Mouse (Mus musculus): ENCODE data around the gene Hist1h4h.
A peak's percentile ranks its signal among the peaks of the same experiment; 100 is the strongest.
"Not testable (repeated sequence)": the region's sequence is repeated elsewhere in the genome, so short reads cannot be mapped to it uniquely, and the experiment has no call there.

The Hist1h4h gene

GRCm38 (mm10) chr13:23513517-23513916 lies 17.3 kb upstream of the Hist1h4h start:
- DNase-seq (ENCODE audit: low read depth, low spot score): no peak

- no peak for DNase-seq (ENCODE audit: low read depth, low spot score)
Measured at GRCm38 (mm10) chr13:23515281-23515680, 15.6 kb upstream of the Hist1h4h start.

DNA sequence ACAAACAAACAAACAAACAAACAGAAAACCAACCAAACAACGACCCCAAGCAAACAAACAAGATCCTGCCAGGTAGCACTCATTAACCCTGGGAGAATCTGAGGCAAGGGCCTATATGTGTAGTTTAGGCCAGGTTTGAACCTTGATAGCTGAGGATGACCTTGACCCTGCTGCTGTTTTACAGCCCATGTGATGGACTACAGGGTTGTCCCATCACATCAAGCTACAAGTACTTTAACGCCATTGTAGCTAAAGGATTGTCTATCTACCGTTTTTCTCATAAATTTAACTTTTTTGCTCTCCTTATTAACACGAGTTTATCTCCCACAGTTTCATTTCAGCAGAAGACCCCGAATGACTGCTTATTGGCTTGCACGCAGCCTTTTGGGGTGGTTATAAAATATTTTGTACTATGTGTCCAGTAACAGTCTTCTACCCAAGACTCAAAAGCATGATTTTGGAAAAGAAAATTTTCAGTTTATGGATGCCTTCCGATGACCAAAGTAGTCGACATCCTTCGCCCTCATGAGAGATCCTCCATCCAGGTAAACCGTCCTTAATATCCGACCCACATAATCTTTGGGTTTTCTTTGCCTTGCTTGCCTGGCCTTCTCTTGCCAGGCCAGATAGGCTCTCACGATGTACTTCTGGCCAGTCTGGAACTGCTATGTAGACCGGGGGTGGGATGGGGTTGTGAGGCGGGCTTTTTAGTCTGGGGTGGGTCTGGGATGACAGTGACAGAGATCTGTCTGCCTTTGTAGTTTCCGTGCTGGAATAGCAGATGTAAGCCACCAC lies 14.8 kb upstream of the Hist1h4h start:
- DNase-seq (ENCODE audit: low read depth, low spot score): no peak

DNA sequence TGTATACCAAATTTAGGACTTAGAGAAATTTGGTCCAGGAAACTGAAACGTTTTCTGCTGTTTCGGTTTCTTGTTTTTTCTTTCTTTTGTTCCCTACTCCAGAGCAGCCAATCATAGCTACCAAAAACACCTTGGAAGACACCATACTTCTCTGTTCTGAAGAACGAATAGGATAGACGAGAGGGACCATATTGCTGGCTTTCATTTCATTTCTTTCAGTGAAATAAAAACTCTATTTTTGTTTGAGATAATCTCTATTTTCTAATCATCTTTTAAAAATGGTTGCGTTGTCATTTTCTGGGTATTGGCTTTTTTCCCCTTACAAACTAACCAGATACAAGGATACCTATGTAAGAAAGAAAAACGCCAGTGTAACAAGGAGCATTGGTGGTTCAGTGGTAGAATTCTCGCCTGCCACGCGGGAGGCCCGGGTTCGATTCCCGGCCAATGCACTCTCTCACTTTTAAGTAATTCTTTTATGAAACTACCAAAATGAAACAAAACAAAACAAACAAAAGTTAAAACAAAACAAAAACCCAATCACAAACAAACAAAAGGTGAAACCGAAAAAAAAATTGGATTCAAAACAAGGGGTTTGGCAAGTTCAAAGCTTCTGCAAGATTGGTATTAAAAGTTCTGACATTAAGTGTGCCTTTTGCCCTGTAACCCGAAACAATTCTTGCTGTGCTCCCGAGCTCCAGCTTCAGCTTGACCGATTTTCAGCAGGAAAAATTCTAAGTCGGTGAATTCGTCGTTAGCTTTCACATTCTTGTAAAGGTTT lies 13.8 kb upstream of the Hist1h4h start:
- peak; percentile 64 for DNase-seq (ENCODE audit: low read depth, low spot score)

DNA sequence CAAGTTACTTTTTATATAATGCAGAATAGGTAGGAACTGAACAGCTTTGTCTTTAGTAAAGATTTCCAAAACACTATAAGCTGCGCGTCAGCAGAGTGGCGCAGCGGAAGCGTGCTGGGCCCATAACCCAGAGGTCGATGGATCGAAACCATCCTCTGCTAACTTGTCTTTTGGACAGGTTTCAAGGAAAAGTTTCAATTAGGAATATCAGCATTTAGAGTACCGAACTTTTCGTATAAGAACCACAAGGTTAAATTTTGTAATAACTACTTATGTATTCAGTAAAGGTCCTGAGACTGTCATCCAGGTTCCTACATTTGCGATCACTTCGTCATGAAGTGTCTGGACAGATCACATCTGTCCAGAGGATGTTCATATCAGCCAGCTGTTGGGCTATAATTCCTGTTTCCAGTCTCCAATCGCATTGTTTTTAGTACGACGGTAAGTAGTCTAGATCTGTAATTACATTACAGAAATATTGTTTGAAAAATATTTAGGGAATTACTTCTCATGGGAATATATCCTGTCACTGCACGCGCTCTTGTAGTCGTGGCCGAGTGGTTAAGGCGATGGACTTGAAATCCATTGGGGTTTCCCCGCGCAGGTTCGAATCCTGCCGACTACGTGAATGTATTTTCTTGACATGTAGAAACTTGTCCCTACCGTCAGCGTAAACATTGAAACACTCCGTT lies 13.1 kb upstream of the Hist1h4h start:
- DNase-seq (ENCODE audit: low read depth, low spot score): peak; percentile 72

GRCm38 (mm10) chr13:23518295-23518603 lies 12.6 kb upstream of the Hist1h4h start:
- no peak for DNase-seq (ENCODE audit: low read depth, low spot score)

DNA sequence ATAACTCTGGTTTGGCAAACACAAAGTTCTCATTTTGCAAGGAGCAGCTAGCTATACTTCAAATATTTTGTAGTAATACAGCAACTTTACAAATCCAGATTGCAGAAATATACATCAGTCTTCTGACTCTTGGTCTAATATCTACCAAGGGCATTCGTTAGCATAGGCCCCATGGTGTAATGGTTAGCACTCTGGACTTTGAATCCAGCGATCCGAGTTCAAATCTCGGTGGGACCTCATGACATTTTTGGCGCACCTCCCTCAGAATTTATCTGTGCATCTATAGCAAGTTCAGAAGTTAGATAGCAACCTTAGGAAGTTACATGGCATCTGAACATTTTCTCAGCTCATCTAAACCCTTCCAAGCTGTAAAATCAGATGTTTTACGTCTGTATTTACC lies 12.0 kb upstream of the Hist1h4h start:
- DNase-seq (ENCODE audit: low read depth, low spot score): no peak

DNA sequence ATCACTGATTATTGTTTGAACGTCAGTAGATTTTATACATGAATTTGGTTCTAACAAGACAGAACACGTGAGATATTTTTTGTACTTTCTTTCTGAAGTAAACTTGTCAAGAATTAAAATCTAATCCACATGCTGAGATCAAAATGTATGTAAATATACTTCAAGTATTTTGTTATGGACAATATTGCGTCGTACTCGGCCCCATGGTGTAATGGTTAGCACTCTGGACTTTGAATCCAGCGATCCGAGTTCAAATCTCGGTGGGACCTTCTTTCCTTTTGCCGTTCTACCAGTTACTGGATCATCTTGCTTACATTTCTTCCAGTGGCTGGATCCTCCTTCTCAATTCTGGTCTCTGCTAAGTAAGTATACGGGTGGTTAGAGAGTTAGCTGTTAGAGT lies 11.4 kb upstream of the Hist1h4h start:
- no peak for DNase-seq (ENCODE audit: low read depth, low spot score)

GRCm38 (mm10) chr13:23521703-23522102 lies 9.1 kb upstream of the Hist1h4h start:
- DNase-seq (ENCODE audit: low read depth, low spot score): no peak

DNA sequence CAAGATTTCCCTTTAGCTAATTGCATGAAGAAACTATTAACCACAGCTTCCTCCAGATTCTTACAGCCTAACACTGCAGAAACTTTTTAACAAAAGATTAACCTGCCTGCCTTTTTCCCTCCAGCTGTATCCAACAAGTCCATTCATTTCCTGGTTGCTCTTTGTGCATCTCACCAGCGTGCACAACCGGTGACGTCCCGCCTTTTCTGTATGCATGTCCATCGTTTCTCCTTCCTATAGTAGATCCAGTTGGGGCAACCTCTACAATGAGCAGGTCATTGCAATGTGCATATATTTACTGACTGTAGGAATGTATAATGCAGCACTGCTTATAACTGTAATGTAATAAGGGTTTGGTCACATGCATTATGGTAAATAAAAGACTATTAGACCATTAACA lies 6.9 kb upstream of the Hist1h4h start:
- DNase-seq (ENCODE audit: low read depth, low spot score): no peak

- no peak for DNase-seq (ENCODE audit: low read depth, low spot score)
Measured at GRCm38 (mm10) chr13:23524654-23525053, 6.2 kb upstream of the Hist1h4h start.

GRCm38 (mm10) chr13:23525901-23526300 lies 4.9 kb upstream of the Hist1h4h start:
- no peak for DNase-seq (ENCODE audit: low read depth, low spot score)

- DNase-seq (ENCODE audit: low read depth, low spot score): peak; percentile 88
Measured at GRCm38 (mm10) chr13:23526312-23526711, 4.5 kb upstream of the Hist1h4h start.

- no peak for DNase-seq (ENCODE audit: low read depth, low spot score)
Measured at GRCm38 (mm10) chr13:23529005-23529404, 1.8 kb upstream of the Hist1h4h start.

GRCm38 (mm10) chr13:23529480-23530165 lies 1.2 kb upstream of the Hist1h4h start:
- no peak for DNase-seq (ENCODE audit: low read depth, low spot score)

GRCm38 (mm10) chr13:23530181-23530900 lies 509 bp upstream of the Hist1h4h start:
- DNase-seq (ENCODE audit: low read depth, low spot score): no peak

GRCm38 (mm10) chr13:23532262-23533075 lies 1.6 kb downstream of the Hist1h4h start:
- no peak for DNase-seq (ENCODE audit: low read depth, low spot score)

DNA sequence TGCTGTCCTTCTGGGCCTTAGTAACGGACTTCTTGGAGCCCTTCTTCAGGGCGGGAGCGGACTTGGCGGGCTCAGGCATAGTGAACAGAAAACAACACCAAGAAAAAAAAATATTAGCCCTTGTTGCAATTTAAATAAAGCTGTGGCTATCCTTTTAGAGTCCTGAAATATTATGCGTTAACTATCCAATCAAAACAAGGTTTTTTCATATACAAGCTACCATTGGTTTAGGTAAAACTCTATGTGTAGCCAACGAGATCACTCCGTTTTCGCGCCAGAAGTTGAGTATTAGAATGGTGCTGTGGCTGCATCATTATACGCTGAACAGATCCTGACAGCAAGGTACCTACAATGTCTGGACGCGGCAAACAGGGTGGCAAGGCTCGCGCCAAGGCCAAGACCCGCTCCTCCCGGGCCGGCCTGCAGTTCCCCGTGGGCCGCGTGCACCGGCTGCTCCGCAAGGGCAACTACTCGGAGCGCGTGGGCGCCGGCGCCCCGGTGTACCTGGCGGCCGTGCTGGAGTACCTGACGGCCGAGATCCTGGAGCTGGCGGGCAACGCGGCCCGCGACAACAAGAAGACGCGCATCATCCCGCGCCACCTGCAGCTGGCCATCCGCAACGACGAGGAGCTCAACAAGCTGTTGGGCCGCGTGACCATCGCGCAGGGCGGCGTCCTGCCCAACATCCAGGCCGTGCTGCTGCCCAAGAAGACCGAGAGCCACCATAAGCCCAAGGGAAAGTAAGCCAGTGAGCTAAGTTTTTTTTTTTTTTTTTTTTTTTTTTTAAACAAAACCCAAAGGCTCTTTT lies 2.9 kb downstream of the Hist1h4h start, which contains the start of gene Hist1h2af:
Gene Hist1h2af (plus strand): TSS at position 347 of the 808 bp plus-strand sequence.
- not testable (repeated sequence) for DNase-seq (ENCODE audit: low read depth, low spot score)

- no peak for DNase-seq (ENCODE audit: low read depth, low spot score)
Measured at GRCm38 (mm10) chr13:23534368-23535131, 3.7 kb downstream of the Hist1h4h start.

All from retina, adult 2 months (tissue).